Mouse (Mus musculus): ENCODE data around the gene Gcgr. TPM values are rescaled to one million over a fixed set of nuclear protein-coding genes. Genes with fewer than 3 reads are reported as not detected.
"Not testable (repeated sequence)": the region's sequence is repeated elsewhere in the genome, so short reads cannot be mapped to it uniquely, and the experiment has no call there.

Gcgr gene
- polyA plus RNA-seq, 1 experiment, result 0.07 TPM

DNA sequence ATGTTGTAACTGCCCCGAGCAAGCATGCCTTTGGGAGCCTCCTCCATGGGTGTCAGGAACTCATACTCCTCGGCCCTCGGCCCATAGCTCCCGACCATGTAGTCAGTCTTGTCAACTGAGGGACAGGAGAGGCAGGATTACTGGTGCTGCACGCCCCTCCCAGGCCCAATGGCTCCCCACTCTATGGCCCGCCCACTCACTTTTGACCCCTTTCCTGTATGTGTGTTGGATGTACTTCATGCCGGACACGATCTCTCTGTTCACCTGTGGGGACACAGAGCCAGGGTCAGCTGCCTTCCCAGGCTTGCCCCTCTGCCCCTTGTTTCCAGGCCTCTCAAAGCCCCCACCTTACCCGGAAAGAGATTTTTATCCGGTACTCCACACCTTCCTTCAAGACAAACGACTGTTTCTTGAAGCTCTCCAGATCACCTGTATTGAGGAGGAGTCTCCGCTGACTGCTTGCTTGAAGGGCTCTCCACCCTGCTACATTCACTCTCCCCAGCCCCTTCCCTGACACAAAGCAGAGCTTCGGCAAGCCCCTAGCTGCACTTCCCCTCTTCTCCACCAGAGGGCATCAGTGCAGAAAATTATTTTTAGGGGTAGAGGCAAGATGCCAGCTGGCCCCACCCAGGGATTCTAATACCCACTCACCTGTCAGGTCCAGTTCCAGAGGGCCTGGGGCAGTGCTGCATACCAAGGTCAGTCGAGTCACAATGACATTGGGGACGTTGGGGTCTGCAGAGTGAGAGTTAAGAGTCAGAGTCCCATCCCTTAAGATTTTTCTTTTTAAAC is 49.0 kb downstream of the Gcgr start:
- Histone ChIP-seq H3K4me3 (ENCODE audit: control insufficient read depth, low read depth, low read length) (no peak overlapping the region), H3K4me1 (ENCODE audit: control insufficient read depth, insufficient read depth, low read length) (peaks cover 18% of the 10 kb centered on the region), H3K27me3 (ENCODE audit: control insufficient read depth, insufficient read depth, low read length) (no peaks in the 10 kb centered on the region), H3K36me3 (ENCODE audit: control insufficient read depth, insufficient read depth, low read length) (peaks cover 3% of the 10 kb centered on the region; the same call in 1 of the 2 replicates), H3K27ac (ENCODE audit: control insufficient read depth, insufficient read depth, low read depth, low read length) (no peak overlapping the region)
- TF ChIP-seq POLR2A (IDR thresholded peaks at IDR 0.05; ENCODE audit: control insufficient read depth, low read depth, low read length) (no peak), CTCF (IDR thresholded peaks at IDR 0.05; ENCODE audit: control insufficient read depth, insufficient read depth, insufficient replicate concordance, low read depth, low read length) (peak; percentile 72)

DNA sequence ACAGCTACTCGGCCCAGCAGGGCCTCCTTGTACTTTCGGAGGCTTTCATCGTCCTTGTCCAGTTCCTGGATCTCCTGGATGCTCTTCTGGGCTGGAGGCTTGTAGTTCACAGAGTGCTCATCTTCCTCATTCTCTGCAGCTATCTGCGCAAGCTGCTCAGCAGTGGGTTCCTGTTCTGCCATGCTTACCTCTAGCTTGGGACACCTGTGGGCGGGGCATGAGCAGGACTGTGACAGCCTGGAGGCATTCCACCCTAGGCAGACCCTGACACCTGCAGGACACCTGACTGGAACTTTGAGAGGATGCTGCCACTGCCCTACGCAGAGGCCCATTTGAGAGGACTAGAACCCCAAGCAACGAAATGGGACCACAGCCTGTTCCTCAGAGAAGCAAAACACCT is 49.7 kb downstream of the Gcgr start:
- peaks cover 3% of the 10 kb centered on the region; the same call in 1 of the 2 replicates for H3K36me3 ChIP-seq (ENCODE audit: control insufficient read depth, insufficient read depth, low read length)
- peaks cover 18% of the 10 kb centered on the region for H3K4me1 ChIP-seq (ENCODE audit: control insufficient read depth, insufficient read depth, low read length)
- no peak for TF ChIP-seq POLR2A (IDR thresholded peaks at IDR 0.05; ENCODE audit: control insufficient read depth, low read depth, low read length)
- H3K4me3 ChIP-seq (ENCODE audit: control insufficient read depth, low read depth, low read length), result peak overlapping the region; percentile 90; the same call in 1 of the 2 replicates
- no peak overlapping the region for H3K27ac ChIP-seq (ENCODE audit: control insufficient read depth, insufficient read depth, low read depth, low read length)
- no peaks in the 10 kb centered on the region for H3K27me3 ChIP-seq (ENCODE audit: control insufficient read depth, insufficient read depth, low read length)

DNA sequence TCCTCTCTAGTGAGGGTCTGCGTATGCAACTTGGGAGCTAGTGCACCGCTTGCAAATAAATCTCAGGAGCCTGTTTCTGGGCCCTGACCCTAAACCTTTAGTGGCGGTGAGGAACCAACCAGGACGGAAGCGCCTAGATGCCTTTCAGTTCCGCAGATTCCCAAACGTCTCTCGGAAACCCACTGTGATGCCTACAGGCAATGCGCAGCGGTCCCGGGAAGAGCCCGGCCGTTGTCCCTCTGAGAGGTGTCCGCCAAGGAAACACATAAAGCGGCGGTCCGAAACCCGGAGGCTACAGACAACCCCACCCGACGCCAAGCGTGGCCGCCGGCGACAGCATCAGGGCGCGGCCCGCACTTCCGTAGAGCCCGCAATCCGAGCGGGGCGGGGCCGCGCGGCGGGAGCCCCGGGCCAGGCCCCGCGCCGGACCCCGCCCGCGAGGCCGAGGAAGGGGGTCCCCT is 50.4 kb downstream of the Gcgr start:
- Histone ChIP-seq H3K4me1 (ENCODE audit: control insufficient read depth, insufficient read depth, low read length) (peaks cover 18% of the 10 kb centered on the region), H3K4me3 (ENCODE audit: control insufficient read depth, low read depth, low read length) (peak overlapping the region; percentile 90), H3K27ac (ENCODE audit: control insufficient read depth, insufficient read depth, low read depth, low read length) (peak overlapping the region; percentile 83), H3K36me3 (ENCODE audit: control insufficient read depth, insufficient read depth, low read length) (peaks cover 3% of the 10 kb centered on the region; the same call in 1 of the 2 replicates), H3K27me3 (ENCODE audit: control insufficient read depth, insufficient read depth, low read length) (no peaks in the 10 kb centered on the region)
- TF ChIP-seq CTCF (IDR thresholded peaks at IDR 0.05; ENCODE audit: control insufficient read depth, insufficient read depth, insufficient replicate concordance, low read depth, low read length) (no peak), POLR2A (IDR thresholded peaks at IDR 0.05; ENCODE audit: control insufficient read depth, low read depth, low read length) (no peak)

DNA sequence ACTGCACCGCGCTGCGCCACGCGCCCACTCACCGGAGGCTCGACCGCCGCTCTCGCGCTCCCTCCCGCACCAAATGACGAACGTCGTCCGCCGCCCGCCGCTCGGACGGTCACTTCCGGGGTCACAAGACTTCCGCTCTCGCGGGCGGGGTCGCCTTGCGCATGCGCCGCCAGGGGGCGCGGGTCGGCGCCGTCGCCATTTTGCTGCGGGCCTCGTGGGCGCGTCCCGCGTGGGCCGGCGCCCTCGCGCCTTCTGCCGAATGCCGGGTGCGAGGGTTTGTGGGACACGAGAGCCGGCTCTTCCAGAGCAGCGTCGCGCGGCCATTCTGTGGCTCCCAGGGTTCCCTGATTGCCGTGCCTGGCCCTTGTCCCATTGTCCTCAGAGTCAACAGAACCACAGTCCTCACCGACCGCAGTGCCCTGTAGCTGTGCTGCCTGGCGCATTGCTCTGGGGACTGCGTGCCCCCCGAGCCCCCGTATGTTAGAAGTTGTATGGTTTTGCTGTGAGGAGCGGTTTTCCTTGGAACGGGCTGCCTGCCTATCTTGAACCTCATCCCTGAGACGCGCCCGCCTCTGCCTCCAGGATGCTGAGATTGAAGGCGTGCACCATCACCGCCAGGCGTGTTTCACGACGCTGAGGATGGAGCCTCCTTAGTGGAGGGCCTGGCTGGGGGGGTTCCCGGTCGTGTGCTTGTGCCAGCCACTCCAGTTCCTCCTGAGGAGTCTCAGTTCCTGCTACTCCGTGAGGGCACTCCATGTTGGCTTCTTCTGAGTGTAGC is 51.2 kb downstream of the Gcgr start, which contains the start of gene Arhgdia:
Gene Arhgdia, minus strand, starts transcription at position 135 of the 778 bp plus-strand sequence.
- peak within 1 kb of the TSS; percentile 90 for H3K4me3 ChIP-seq (ENCODE audit: control insufficient read depth, low read depth, low read length)
- no peaks in the 10 kb centered on the region for H3K27me3 ChIP-seq (ENCODE audit: control insufficient read depth, insufficient read depth, low read length)
- TF ChIP-seq POLR2A (IDR thresholded peaks at IDR 0.05; ENCODE audit: control insufficient read depth, low read depth, low read length) (peak; percentile 77), CTCF (IDR thresholded peaks at IDR 0.05; ENCODE audit: control insufficient read depth, insufficient read depth, insufficient replicate concordance, low read depth, low read length) (0 out of 2 replicates have a peak, but pooled peaks have one; percentile 5)
- H3K27ac ChIP-seq (ENCODE audit: control insufficient read depth, insufficient read depth, low read depth, low read length), result peak within 1 kb of the TSS; percentile 94
- H3K36me3 ChIP-seq (ENCODE audit: control insufficient read depth, insufficient read depth, low read length), result peaks cover 3% of the 10 kb centered on the region; the same call in 1 of the 2 replicates
- H3K4me1 ChIP-seq (ENCODE audit: control insufficient read depth, insufficient read depth, low read length), result peaks cover 18% of the 10 kb centered on the region

DNA sequence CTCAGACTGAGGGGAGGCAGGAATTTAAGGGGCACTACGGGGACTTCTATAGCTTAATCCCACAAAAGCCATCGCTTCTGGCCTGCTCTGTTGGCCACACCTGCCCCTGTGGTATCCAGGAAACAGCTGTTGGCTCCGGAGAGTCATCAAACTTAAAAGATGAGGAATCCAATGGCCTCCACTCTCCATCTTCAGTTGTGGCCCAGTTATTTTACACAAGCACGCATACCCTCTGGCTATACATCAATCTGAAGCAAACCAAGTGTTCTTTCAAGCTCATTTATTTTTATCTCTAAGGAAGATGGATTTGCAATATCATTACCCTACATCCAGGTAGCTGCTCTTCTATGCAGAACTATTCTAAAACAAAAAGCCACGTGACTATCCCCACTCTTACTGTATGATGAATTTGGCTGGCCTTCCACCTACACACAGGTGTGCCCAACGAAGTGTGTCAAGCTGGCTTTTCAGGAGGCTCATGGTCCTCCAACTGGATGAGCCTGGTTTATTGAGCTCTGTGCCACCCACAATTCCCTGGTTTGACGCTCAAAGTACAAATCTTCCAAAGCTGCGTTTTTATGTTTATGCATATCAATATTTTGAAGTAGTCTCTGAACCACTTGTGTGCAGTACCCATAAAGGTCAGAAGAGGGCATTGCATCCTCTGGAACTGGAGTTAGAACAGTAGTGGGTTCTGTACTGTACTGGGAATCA is 51.9 kb downstream of the Gcgr start:
- peaks cover 3% of the 10 kb centered on the region; the same call in 1 of the 2 replicates for H3K36me3 ChIP-seq (ENCODE audit: control insufficient read depth, insufficient read depth, low read length)
- peak overlapping the region; percentile 90 for H3K4me3 ChIP-seq (ENCODE audit: control insufficient read depth, low read depth, low read length)
- H3K27me3 ChIP-seq (ENCODE audit: control insufficient read depth, insufficient read depth, low read length), result no peaks in the 10 kb centered on the region
- TF ChIP-seq CTCF (IDR thresholded peaks at IDR 0.05; ENCODE audit: control insufficient read depth, insufficient read depth, insufficient replicate concordance, low read depth, low read length), result no peak
- TF ChIP-seq POLR2A (IDR thresholded peaks at IDR 0.05; ENCODE audit: control insufficient read depth, low read depth, low read length), result no peak
- peaks cover 18% of the 10 kb centered on the region for H3K4me1 ChIP-seq (ENCODE audit: control insufficient read depth, insufficient read depth, low read length)
- H3K27ac ChIP-seq (ENCODE audit: control insufficient read depth, insufficient read depth, low read depth, low read length), result peak overlapping the region; percentile 94

DNA sequence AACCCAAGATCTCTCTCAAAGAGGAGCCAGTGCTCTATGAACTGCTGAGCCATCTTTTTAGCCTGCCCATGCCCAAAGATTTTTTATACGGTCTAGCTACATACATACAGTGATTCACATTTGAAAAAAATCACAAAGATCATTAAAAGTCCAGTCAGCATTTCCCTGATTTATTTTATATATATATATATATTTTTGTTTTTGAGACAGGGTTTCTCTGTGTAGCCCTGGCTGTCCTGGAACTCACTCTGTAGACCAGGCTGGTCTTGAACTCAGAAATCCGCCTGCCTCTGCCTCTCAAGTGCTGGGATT is 52.4 kb downstream of the Gcgr start:
- H3K27ac ChIP-seq (ENCODE audit: control insufficient read depth, insufficient read depth, low read depth, low read length); H3K4me3 ChIP-seq (ENCODE audit: control insufficient read depth, low read depth, low read length); H3K27me3 ChIP-seq (ENCODE audit: control insufficient read depth, insufficient read depth, low read length); H3K36me3 ChIP-seq (ENCODE audit: control insufficient read depth, insufficient read depth, low read length): not testable (repeated sequence)
- peaks cover 18% of the 10 kb centered on the region for H3K4me1 ChIP-seq (ENCODE audit: control insufficient read depth, insufficient read depth, low read length)

DNA sequence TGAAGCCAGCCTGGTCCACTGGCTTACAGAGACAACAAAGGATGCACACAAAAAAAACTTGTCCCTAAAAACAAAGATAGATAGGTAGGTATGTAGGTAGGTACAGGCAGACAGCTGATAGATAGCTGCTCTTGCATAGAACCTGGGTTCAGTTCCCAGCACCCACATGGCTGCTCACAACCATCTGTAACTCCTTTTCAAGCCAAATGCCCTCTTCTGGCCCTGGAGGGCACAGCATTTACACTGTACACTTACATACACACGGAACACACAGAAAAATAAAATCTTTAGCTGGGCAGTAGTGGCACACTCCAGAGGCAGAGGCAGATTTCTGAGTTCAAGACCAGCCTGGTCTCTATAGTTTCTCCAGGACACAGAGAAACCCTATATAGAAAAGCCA is 53.4 kb downstream of the Gcgr start:
- no peak overlapping the region for H3K27ac ChIP-seq (ENCODE audit: control insufficient read depth, insufficient read depth, low read depth, low read length)
- no peak overlapping the region for H3K4me3 ChIP-seq (ENCODE audit: control insufficient read depth, low read depth, low read length)
- no peak for TF ChIP-seq POLR2A (IDR thresholded peaks at IDR 0.05; ENCODE audit: control insufficient read depth, low read depth, low read length)
- no peak for TF ChIP-seq CTCF (IDR thresholded peaks at IDR 0.05; ENCODE audit: control insufficient read depth, insufficient read depth, insufficient replicate concordance, low read depth, low read length)
- no peaks in the 10 kb centered on the region for H3K27me3 ChIP-seq (ENCODE audit: control insufficient read depth, insufficient read depth, low read length)
- H3K36me3 ChIP-seq (ENCODE audit: control insufficient read depth, insufficient read depth, low read length), result peaks cover 3% of the 10 kb centered on the region
- peaks cover 18% of the 10 kb centered on the region for H3K4me1 ChIP-seq (ENCODE audit: control insufficient read depth, insufficient read depth, low read length)
